Mouse (Mus musculus) midbrain, embryonic 11.5 days (tissue): ENCODE measurements around the gene Colgalt1. TPM values are rescaled to one million over a fixed set of nuclear protein-coding genes. Genes with fewer than 3 reads are reported as not detected.
A peak's percentile ranks its signal among the peaks of the same experiment; 100 is the strongest.

Source experiments
- ATAC-seq: fragments of 200-750 bp; cut with Nextera tagmentation; 2 replicates; pipeline ENCODE4 v1.8.0; 2017; ENCODE audit warnings: moderate TSS enrichment, moderate library complexity; ENCODE audit not compliant: low FRiP score
- DNase-seq: peaks from one replicate; pipeline ENCODE4 v3.0.0; 2015; ENCODE audit warnings: low spot score; ENCODE audit errors: missing footprints
- H3K27ac ChIP-seq: fragments of 300-500 bp; sonication (generic); 2 replicates; pipeline ENCODE4 v1.5.1; 2014; ENCODE audit warnings: low read depth, low read length
- H3K27me3 ChIP-seq: fragments of 300-500 bp; sonication (generic); 2 replicates; pipeline ENCODE4 v1.6.1; 2014; ENCODE audit warnings: mild to moderate bottlenecking, low read length, moderate library complexity, mixed read lengths; ENCODE audit not compliant: control insufficient read depth, insufficient read depth
- H3K36me3 ChIP-seq: fragments of 300-500 bp; sonication (generic); 2 replicates; pipeline ENCODE4 v1.6.1; 2014; ENCODE audit warnings: mild to moderate bottlenecking, low read length, moderate library complexity, mixed read lengths; ENCODE audit not compliant: control insufficient read depth, insufficient read depth
- H3K4me1 ChIP-seq: fragments of 300-500 bp; sonication (generic); 2 replicates; pipeline ENCODE4 v1.6.1; 2014; ENCODE audit warnings: low read length; ENCODE audit not compliant: control insufficient read depth, insufficient read depth
- H3K4me2 ChIP-seq: fragments of 300-500 bp; sonication (generic); 2 replicates; pipeline ENCODE4 v1.6.1; 2014; ENCODE audit warnings: mild to moderate bottlenecking, moderate library complexity
- H3K4me3 ChIP-seq: fragments of 300-500 bp; sonication (generic); 2 replicates; pipeline ENCODE4 v1.5.1; 2014; ENCODE audit warnings: low read depth, low read length
- H3K9ac ChIP-seq: fragments of 300-500 bp; sonication (generic); 2 replicates; pipeline ENCODE4 v1.6.1; 2014; ENCODE audit warnings: low read length
- H3K9me3 ChIP-seq: fragments of 300-500 bp; sonication (generic); 2 replicates; pipeline ENCODE4 v1.6.1; 2016; ENCODE audit warnings: low read length; ENCODE audit not compliant: control insufficient read depth
- WGBS: fragments of 180-500 bp; shearing (Covaris S2); extraction: QIAGEN DNeasy Blood & Tissue Kit; methylation state at CpG from one replicate; pipeline ENCODE4 v1.1.7; 2014; 5-methylcytosine and 5-hydroxymethylcytosine counted together
- polyA plus RNA-seq: library from polyadenylated mRNA; unstranded; fragments of >200 nt; fragmentation: Nextera tagmentation; extraction: Ambion mirVana; gene quantifications from 2 replicates; pipeline ENCODE4 v1.2.1, GENCODE M21; 2014

Colgalt1 gene
- polyA plus RNA-seq, 1 experiment from 2014 or later = 42.8 TPM

- Histone ChIP-seq H3K4me2 (peak overlapping the region; percentile 90), H3K27ac (0 out of 2 replicates have a peak overlapping the region, but pooled peaks have one; percentile 4), H3K4me3 (peak overlapping the region; percentile 45), H3K4me1 (peaks cover 6% of the 10 kb centered on the region), H3K9ac (peak overlapping the region; percentile 29), H3K27me3 (0 out of 2 replicates have a peak, but pooled peaks cover 3% of the 10 kb centered on the region), H3K36me3 (no peaks in the 10 kb centered on the region), H3K9me3 (no peaks in the 10 kb centered on the region)
- WGBS = under 1% methylated on average over 51 of the region's 51 CpGs
- ATAC-seq = peak; percentile 85
- peak; percentile 97 for DNase-seq
These were observed 41.2 kb upstream of the Colgalt1 start for GRCm38 (mm10) chr8:71569366-71570290.

DNA sequence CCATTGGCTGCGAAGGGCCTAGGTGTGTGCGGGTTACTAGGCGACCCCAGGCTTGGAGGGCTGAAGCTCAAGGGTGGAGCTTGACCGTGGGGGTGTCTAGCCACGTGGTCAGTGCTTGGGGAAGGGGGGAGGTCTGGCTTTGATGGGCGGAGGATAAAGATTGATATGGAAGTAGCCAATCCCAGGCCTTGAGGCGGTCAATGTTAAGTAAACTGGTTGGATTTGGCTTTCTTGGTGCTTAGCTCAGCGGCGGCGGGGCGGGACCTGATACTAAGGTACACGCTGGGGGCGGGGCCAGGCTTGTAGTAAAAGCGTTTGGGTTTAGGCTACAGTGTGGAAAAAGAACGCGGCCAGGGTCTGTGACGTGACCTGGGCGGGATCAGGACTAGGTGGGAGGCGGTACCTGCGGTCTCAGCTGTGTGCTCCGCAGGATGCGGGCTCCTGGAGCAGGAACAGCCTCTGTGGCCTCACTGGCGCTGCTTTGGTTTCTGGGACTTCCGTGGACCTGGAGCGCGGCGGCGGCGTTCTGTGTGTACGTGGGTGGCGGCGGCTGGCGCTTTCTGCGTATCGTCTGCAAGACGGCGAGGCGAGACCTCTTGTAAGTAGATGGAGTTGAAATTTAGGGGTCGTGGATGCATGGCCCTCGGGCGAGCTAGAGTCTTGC lies 40.4 kb upstream of the Colgalt1 start:
- peak overlapping the region; percentile 45 for H3K4me3 ChIP-seq
- H3K4me1 ChIP-seq = peaks cover 6% of the 10 kb centered on the region
- peak overlapping the region; percentile 90 for H3K4me2 ChIP-seq
- under 1% methylated on average over 41 of the region's 41 CpGs for WGBS
- H3K36me3 ChIP-seq = no peaks in the 10 kb centered on the region
- 0 out of 2 replicates have a peak, but pooled peaks cover 3% of the 10 kb centered on the region for H3K27me3 ChIP-seq
- ATAC-seq (peak; percentile 89), DNase-seq (peak; percentile 98)
- 0 out of 2 replicates have a peak overlapping the region, but pooled peaks have one; percentile 4 for H3K27ac ChIP-seq
- H3K9ac ChIP-seq = peak overlapping the region; percentile 64
- H3K9me3 ChIP-seq = no peaks in the 10 kb centered on the region

DNA sequence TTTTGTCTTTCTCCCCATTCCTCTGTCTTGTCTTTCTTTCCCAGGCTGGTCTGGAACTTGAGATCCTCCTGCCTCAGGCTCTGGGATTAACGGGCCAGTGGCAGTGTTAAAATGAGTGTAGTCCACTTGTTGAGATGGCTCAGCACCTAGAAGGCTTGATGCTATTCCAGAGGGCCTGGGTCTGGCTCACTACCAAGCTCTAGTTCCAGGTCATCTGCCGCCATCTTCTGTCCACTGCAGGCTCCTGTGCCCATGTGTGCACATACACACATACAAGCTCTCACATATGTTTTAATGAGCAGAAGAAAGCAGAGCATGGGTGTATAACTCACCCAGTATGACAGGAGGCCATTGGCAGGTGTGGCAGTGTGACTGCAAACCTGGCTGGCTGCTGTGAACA lies 38.7 kb upstream of the Colgalt1 start:
- no peak overlapping the region for H3K27ac ChIP-seq
- no peak for ATAC-seq
- H3K36me3 ChIP-seq = no peaks in the 10 kb centered on the region
- H3K4me3 ChIP-seq = no peak overlapping the region
- H3K9me3 ChIP-seq = no peaks in the 10 kb centered on the region
- DNase-seq = no peak
- no peak overlapping the region for H3K4me2 ChIP-seq
- WGBS = 85% methylated on average over 2 of the region's 2 CpGs
- H3K4me1 ChIP-seq = peaks cover 6% of the 10 kb centered on the region
- no peak overlapping the region for H3K9ac ChIP-seq
- H3K27me3 ChIP-seq = 0 out of 2 replicates have a peak, but pooled peaks cover 3% of the 10 kb centered on the region

DNA sequence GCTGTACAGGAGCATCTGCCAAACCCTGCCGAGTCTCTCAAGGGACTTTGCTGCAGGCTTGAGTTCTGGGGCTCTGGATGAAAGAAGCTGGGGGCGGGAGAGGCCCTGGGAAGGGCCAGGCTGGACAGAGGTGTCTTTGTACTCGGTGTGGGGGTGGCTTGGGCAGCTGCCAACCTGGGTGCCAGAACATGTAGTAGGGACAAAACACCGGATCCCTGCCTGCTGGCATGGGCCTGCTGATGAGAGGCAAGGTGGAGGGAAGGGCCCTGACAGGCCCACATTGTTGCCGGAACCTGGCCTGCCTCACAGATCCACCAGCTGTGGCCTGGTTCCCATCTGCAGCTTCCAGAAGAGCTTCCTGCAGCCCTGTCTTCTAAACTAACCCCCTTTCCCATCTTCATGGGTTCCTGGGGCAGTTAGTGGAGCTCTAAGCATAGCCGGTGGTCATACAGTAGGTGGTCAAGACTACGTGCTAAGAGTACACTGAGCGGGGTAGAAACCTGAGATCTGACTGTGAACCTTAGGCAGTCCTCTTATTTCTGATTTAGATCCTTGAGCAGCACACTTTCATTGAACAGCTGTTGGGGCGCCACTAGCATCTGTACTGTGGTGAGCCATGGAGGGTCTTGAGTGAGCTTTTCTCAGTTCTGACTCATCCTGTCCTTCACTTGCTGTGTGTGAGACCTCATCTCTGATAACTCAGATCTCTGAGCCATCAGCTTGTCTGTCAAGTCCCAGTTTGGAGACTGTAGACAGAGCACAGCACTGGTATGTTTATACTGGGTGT lies 37.8 kb upstream of the Colgalt1 start:
- H3K27ac ChIP-seq = no peak overlapping the region
- 82% methylated on average over 9 of the region's 9 CpGs for WGBS
- no peak for ATAC-seq

GRCm38 (mm10) chr8:71574426-71574825 lies 36.4 kb upstream of the Colgalt1 start:
- DNase-seq (no peak), ATAC-seq (no peak)
- no peak overlapping the region for H3K9ac ChIP-seq
- H3K27ac ChIP-seq = no peak overlapping the region
- no peaks in the 10 kb centered on the region for H3K36me3 ChIP-seq
- 83% methylated on average over 7 of the region's 7 CpGs for WGBS
- H3K27me3 ChIP-seq = no peaks in the 10 kb centered on the region
- no peak overlapping the region for H3K4me2 ChIP-seq
- H3K4me3 ChIP-seq = no peak overlapping the region
- peaks cover 6% of the 10 kb centered on the region for H3K4me1 ChIP-seq
- no peaks in the 10 kb centered on the region for H3K9me3 ChIP-seq

More for the DNA sequence above, 37.8 kb upstream of the Colgalt1 start:
- Histone ChIP-seq H3K27me3 (0 out of 2 replicates have a peak, but pooled peaks cover 3% of the 10 kb centered on the region), H3K9ac (no peak overlapping the region), H3K4me1 (peaks cover 6% of the 10 kb centered on the region), H3K9me3 (no peaks in the 10 kb centered on the region), H3K4me3 (no peak overlapping the region), H3K4me2 (no peak overlapping the region), H3K36me3 (no peaks in the 10 kb centered on the region)
- DNase-seq = no peak

- no peak overlapping the region for H3K4me3 ChIP-seq
- no peaks in the 10 kb centered on the region for H3K9me3 ChIP-seq
- no peak overlapping the region for H3K4me2 ChIP-seq
- H3K27ac ChIP-seq = no peak overlapping the region
- ATAC-seq = no peak
- H3K9ac ChIP-seq = no peak overlapping the region
- H3K36me3 ChIP-seq = no peaks in the 10 kb centered on the region
- H3K27me3 ChIP-seq = no peaks in the 10 kb centered on the region
- WGBS = 71% methylated on average over 1 of the region's 1 CpGs
- no peak for DNase-seq
- H3K4me1 ChIP-seq = peaks cover 6% of the 10 kb centered on the region
These were observed 35.8 kb upstream of the Colgalt1 start for GRCm38 (mm10) chr8:71575020-71575419.

DNA sequence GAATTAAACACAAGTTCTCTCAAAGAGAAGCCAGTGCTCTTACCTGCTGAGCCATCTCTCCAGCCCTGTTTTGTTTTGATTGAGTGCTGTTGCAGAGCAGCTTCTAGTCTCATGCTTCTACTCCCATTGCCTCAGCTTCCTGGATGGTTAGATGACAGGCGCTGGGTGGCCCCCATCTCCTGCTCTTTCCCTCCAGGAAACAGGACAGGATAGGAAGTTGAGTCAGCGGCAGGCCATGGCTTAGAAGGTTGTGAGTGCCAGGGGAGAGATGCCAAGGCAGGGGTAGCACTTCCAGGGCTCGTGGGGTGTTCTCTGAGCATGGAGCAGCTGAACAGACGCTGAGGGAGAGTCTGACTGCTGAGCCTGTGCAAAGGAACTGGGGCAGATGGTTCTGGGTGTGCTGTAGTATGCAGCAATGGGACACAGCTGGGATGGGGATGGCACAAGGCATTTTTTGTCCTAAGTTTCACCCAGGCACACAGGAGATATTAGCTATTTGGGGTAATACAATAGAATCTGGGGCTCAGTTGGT lies 32.9 kb upstream of the Colgalt1 start:
- no peaks in the 10 kb centered on the region for H3K9me3 ChIP-seq
- ATAC-seq = no peak
- H3K27ac ChIP-seq = no peak overlapping the region
- no peaks in the 10 kb centered on the region for H3K36me3 ChIP-seq
- no peaks in the 10 kb centered on the region for H3K4me1 ChIP-seq
- H3K4me2 ChIP-seq = no peak overlapping the region
- no peak for DNase-seq
- 77% methylated on average over 4 of the region's 4 CpGs for WGBS
- no peaks in the 10 kb centered on the region for H3K27me3 ChIP-seq
- no peak overlapping the region for H3K9ac ChIP-seq
- no peak overlapping the region for H3K4me3 ChIP-seq

- no peak for ATAC-seq
- H3K36me3 ChIP-seq = no peaks in the 10 kb centered on the region; the same call in 1 of the 2 replicates
- no peaks in the 10 kb centered on the region for H3K9me3 ChIP-seq
- H3K4me3 ChIP-seq = no peak overlapping the region
- 67% methylated on average over 1 of the region's 1 CpGs for WGBS
- H3K4me1 ChIP-seq = no peaks in the 10 kb centered on the region
- DNase-seq = no peak
- no peak overlapping the region for H3K9ac ChIP-seq
- H3K27ac ChIP-seq = no peak overlapping the region
- H3K4me2 ChIP-seq = no peak overlapping the region
- H3K27me3 ChIP-seq = no peaks in the 10 kb centered on the region
These were observed 31.8 kb upstream of the Colgalt1 start for GRCm38 (mm10) chr8:71579009-71579408.
